Mouse (Mus musculus): ENCODE measurements at regions not wholly inside any gene's neighbourhood (a gene's known extent, or its start where the extent isn't known, plus 50 kb on each side); places are given as distances from the start of the nearest gene placed in this dataset.

DNA sequence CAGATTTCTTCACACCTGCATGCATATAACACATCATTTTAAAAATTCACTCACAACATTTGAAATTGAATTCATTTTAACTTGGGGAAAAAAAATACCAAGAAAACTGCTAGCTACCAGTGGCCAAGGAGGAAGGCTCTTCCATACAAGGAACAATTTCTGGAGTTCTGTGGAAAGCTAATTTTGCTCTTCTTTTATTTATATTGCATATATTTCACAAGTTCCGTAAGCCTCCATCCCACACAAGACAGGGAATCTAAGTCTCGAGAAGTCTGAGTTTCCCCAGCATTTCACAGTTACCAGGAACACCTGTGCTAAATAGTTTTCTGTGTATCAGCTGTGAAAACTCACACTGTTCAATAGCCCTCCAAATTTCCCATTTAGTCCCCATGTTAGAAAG is 198.8 kb upstream of the Tenm2 start:
- TF ChIP-seq POLR2A (IDR thresholded peaks at IDR 0.05; ENCODE audit: borderline replicate concordance, extremely low read depth, insufficient read depth, insufficient read length, poor library complexity, severe bottlenecking) (no peak), CTCF (IDR thresholded peaks at IDR 0.05; ENCODE audit: borderline replicate concordance, extremely low read depth, insufficient read depth, insufficient read length) (no peak)

Measured in brain, embryonic 14.5 days (tissue).